18 mouse cellular contexts compared by ENCODE assay signal in genomic region chr1:64081217-64081616, GRCm38 (mm10). TPM values are rescaled to one million over a fixed set of nuclear protein-coding genes. Genes with fewer than 3 reads are reported as not detected.
A peak's percentile ranks its signal among the peaks of the same experiment; 100 is the strongest.
DNase-seq lines count a peak whose midpoint lies in the region; ATAC-seq lines count a peak whose summit lies in the region.
"Had no signal": no experiment of that assay in that cellular context is flagged by ENCODE, and none has a peak within 500 bp of the region (broad histone marks: within the 10 kb centered on the region; RNA-seq: fewer than 3 reads in every experiment).

No protein-coding gene starts in this region.

- no peak for DNase-seq in midbrain, embryonic 11.5 days (ENCODE audit: low spot score, missing footprints)
- DNase-seq in induced T-regulatory cell, adult 2 months (ENCODE audit: low read depth) = peak; percentile 40
- DNase-seq in urinary bladder, postnatal 14 days (ENCODE audit: low spot score) = no peak
- no peak for DNase-seq in adrenal gland, postnatal 25 days
- DNase-seq in kidney, postnatal 14 days = no peak
- DNase-seq: cerebellum, adult 11 months; heart, adult 2 months; heart, postnatal 36 days; lung, postnatal 10 days; spleen, adult 18-20 months had no signal

- H3K27ac ChIP-seq in midbrain, embryonic 16.5 days (ENCODE audit: low read length) = no peak overlapping the region
- H3K27ac ChIP-seq in midbrain, embryonic 11.5 days (ENCODE audit: low read depth, low read length) = no peak overlapping the region
- H3K27ac ChIP-seq in liver, embryonic 16.5 days (ENCODE audit: low read length) = no peak overlapping the region
- H3K27ac ChIP-seq: embryonic facial prominence, embryonic 13.5 days; heart, adult 2 months; hindbrain, postnatal 0 days; midbrain, embryonic 13.5 days had no signal

- no peak overlapping the region for H3K4me2 ChIP-seq in midbrain, embryonic 16.5 days (ENCODE audit: low read length)
- no peak overlapping the region for H3K4me2 ChIP-seq in midbrain, embryonic 11.5 days
- no peak overlapping the region for H3K4me2 ChIP-seq in liver, embryonic 16.5 days (ENCODE audit: low read depth, low read length)
- H3K4me2 ChIP-seq: embryonic facial prominence, embryonic 13.5 days; midbrain, embryonic 13.5 days had no signal

- H3K27me3 ChIP-seq in midbrain, embryonic 16.5 days (ENCODE audit: control insufficient read depth, insufficient read depth, low read depth, low read length) = no peaks in the 10 kb centered on the region
- H3K27me3 ChIP-seq in midbrain, embryonic 11.5 days (ENCODE audit: control insufficient read depth, insufficient read depth, low read length) = no peaks in the 10 kb centered on the region
- no peaks in the 10 kb centered on the region for H3K27me3 ChIP-seq in liver, embryonic 16.5 days (ENCODE audit: control insufficient read depth, insufficient read depth, low read depth, low read length)
- H3K27me3 ChIP-seq: CH12.LX; embryonic facial prominence, embryonic 13.5 days; midbrain, embryonic 13.5 days; Patski had no signal

- H3K9me3 ChIP-seq in midbrain, embryonic 16.5 days (replicated peaks; ENCODE audit: control insufficient read depth, low read length, poor library complexity, severe bottlenecking) = no peaks in the 10 kb centered on the region
- H3K9me3 ChIP-seq in midbrain, embryonic 11.5 days (ENCODE audit: control insufficient read depth, low read length) = no peaks in the 10 kb centered on the region
- no peaks in the 10 kb centered on the region for H3K9me3 ChIP-seq in liver, embryonic 16.5 days (replicated peaks; ENCODE audit: control insufficient read depth, low read length)
- H3K9me3 ChIP-seq: embryonic facial prominence, embryonic 13.5 days; midbrain, embryonic 13.5 days had no signal

- 68% methylated on average over 2 of the region's 2 CpGs for WGBS in midbrain, embryonic 16.5 days
- 85% methylated on average over 2 of the region's 2 CpGs for WGBS in midbrain, embryonic 11.5 days
- 41% methylated on average over 2 of the region's 2 CpGs for WGBS in liver, embryonic 16.5 days (ENCODE audit: insufficient replicate concordance)

- H3K4me1 ChIP-seq in midbrain, embryonic 16.5 days (ENCODE audit: control insufficient read depth, insufficient read depth, low read length) = peaks cover 48% of the 10 kb centered on the region
- H3K4me1 ChIP-seq in midbrain, embryonic 11.5 days (ENCODE audit: control insufficient read depth, insufficient read depth, low read length) = no peaks in the 10 kb centered on the region
- H3K4me1 ChIP-seq in liver, embryonic 16.5 days (ENCODE audit: control insufficient read depth, low read depth, low read length) = peaks cover 10% of the 10 kb centered on the region
- H3K4me1 ChIP-seq: embryonic facial prominence, embryonic 13.5 days had no signal

- ATAC-seq in midbrain, embryonic 16.5 days = 0 out of 2 replicates have a peak, but pooled peaks have one; percentile 36
- no peak for ATAC-seq in midbrain, embryonic 11.5 days (ENCODE audit: low FRiP score)
- ATAC-seq in liver, embryonic 16.5 days (ENCODE audit: low read depth) = peak; percentile 67
- ATAC-seq: hindbrain, postnatal 0 days; midbrain, embryonic 13.5 days; Patski had no signal

- H3K4me3 ChIP-seq in midbrain, embryonic 16.5 days (ENCODE audit: low read depth, low read length) = no peak overlapping the region
- no peak overlapping the region for H3K4me3 ChIP-seq in midbrain, embryonic 11.5 days (ENCODE audit: low read depth, low read length)
- H3K4me3 ChIP-seq in liver, embryonic 16.5 days (ENCODE audit: low read depth, low read length) = no peak overlapping the region
- H3K4me3 ChIP-seq: embryonic facial prominence, embryonic 13.5 days; heart, adult 2 months; layer of hippocampus, adult 2 months; midbrain, embryonic 13.5 days had no signal

- no peak overlapping the region for H3K9ac ChIP-seq in midbrain, embryonic 16.5 days (ENCODE audit: low read depth, low read length)
- H3K9ac ChIP-seq in midbrain, embryonic 11.5 days (ENCODE audit: low read length) = no peak overlapping the region
- no peak overlapping the region for H3K9ac ChIP-seq in liver, embryonic 16.5 days (ENCODE audit: low read depth, low read length)
- H3K9ac ChIP-seq: embryonic facial prominence, embryonic 13.5 days; midbrain, embryonic 13.5 days had no signal

- peaks cover 17% of the 10 kb centered on the region for H3K36me3 ChIP-seq in midbrain, embryonic 16.5 days (ENCODE audit: control insufficient read depth, insufficient read depth, low read length)
- H3K36me3 ChIP-seq in midbrain, embryonic 11.5 days (ENCODE audit: control insufficient read depth, insufficient read depth, low read length) = 0 out of 2 replicates have a peak, but pooled peaks cover 3% of the 10 kb centered on the region
- no peaks in the 10 kb centered on the region for H3K36me3 ChIP-seq in liver, embryonic 16.5 days (ENCODE audit: control insufficient read depth, insufficient read depth)

RNA-seq across cellular contexts. Expression of gene Klf7, which starts 40.9 kb away (rescaled TPM):
- 130 and 135 TPM in 2 replicates for polyA plus RNA-seq in midbrain, embryonic 16.5 days (2015; fragmentation: Nextera tagmentation; extraction: Ambion mirVana)
- polyA plus RNA-seq in midbrain, embryonic 11.5 days (2014; fragmentation: Nextera tagmentation; extraction: Ambion mirVana) = 30.4 and 32.0 TPM in 2 replicates
- 5.4 and 7.8 TPM in 2 replicates for polyA plus RNA-seq in liver, embryonic 16.5 days (2015; fragmentation: Nextera tagmentation; extraction: Ambion mirVana)
- total RNA-seq in adrenal gland, postnatal 25 days (2021) = 18.6 and 23.3 TPM in 2 replicates
